Mouse (Mus musculus) megakaryocyte, embryonic 14.5 days (primary cell): ENCODE measurements around the gene Mepe.

ENCODE experiments used
- FLI1 ChIP-seq: IDR thresholded peaks from 2 replicates; pipeline ENCODE4 v1.6.1; 2012; ENCODE audit warnings: low read length, inconsistent platforms, mixed read lengths
- GATA1 ChIP-seq: IDR thresholded peaks from 3 replicates; pipeline ENCODE4 v1.6.1; 2012; ENCODE audit warnings: mixed read lengths, low read length, inconsistent platforms, borderline replicate concordance

DNA sequence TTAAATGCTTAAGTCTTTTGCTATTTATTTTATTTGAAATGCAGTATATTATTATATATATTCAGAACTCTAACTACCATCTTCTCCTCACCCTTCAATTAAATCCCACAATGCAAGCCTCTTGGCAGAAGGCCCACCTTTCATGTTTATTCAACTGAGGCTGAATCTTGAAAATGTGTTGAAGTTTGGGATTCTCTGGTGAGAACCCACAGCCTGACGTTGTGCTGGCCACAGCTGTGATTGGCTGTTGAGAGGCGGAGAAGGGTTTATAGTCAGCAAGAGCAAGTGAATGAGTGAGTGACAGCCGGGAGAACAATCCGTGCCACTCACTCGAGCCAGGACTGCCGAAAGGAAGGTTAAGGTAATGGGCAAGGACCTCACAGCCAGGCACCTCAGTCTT, 26.1 kb upstream of the Mepe start, which contains the start of gene Ibsp:
- no peak for TF ChIP-seq GATA1
- no peak for TF ChIP-seq FLI1
